Mouse (Mus musculus) layer of hippocampus, adult 6 months (tissue): ENCODE measurements around the gene Casr. TPM values are rescaled to one million over a fixed set of nuclear protein-coding genes. Genes with fewer than 3 reads are reported as not detected.

ENCODE experiments used
- long read RNA-seq, 2 experiments: library from polyadenylated mRNA; unstranded; transcript quantifications; one replicate each; pipeline ENCODE4 v2.0.0; 2019 to 2020
- polyA plus RNA-seq: library from polyadenylated mRNA; unstranded; fragments of <200 nt; fragmentation: Nextera tagmentation; gene quantifications from 2 replicates; pipeline ENCODE4 v1.2.3, GENCODE M21; 2021

The Casr gene
- polyA plus RNA-seq: 0.38 and 0.53 TPM in 2 replicates
- long read RNA-seq, experiment 1: 0 reads
- long read RNA-seq, experiment 2: 0 reads

DNA sequence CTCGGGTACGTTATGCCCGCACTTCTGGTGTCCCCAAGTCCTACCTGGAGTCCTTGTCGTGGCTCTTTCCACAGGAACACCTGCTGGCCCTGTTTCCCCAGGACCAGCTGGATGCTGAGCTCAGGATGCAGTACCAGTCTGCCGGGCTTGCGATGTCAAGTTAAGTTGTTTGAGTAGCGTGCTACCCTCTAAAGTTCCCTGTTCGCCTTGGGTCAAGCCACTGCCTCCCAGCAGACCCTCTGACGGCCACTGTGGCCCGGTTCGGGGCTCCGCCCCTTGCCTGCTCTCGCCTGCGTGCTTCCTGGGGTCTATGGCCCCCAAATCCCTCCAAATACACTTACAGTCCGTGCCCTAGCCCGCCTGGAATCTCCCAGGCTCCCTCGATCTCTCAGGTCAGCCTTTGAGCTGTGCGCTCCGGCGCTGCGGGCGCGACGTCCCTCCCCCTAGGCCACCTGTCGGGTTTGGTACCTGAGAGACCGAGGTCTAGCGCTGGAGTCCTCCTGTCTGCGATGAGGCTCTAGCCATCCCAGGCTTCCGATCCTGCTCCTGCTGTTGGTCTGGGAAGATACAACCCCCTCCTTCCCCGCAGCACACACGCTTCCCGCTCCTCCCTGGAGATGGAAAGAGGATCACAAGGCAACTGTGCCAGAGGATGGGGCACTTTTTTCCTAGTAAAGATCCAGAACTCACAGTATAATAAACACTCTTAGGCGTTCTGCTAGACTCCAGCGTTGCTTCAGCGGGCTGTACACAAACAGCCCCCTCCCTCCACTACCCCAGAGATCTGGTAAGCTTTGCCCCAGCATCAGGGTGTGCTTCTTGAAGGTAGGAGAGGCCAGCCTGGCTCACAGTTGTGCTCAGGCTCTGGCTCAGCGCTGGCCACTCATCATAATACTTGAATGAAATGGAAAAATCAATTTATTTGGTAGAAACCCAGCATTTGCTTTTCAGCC is at the start of gene Casr:
Gene Casr (minus strand): TSS at position 756 of the 953 bp plus-strand sequence.

GRCm38 (mm10) chr16:36455342-36455802 is 106.6 kb downstream of the Casr start, which contains the start of gene Stfa3:
Gene Stfa3, minus strand, starts transcription at chr16:36455392.

Other genes starting within 250 kb of the Casr start
- gene BC117090, start 227.8 kb downstream of the Casr start, polyA plus RNA-seq: not detected in 2 replicates
- gene BC100530, start 194.4 kb downstream of the Casr start, polyA plus RNA-seq: not detected in 2 replicates
- gene Stfa2, start 153.7 kb downstream of the Casr start, polyA plus RNA-seq: not detected in 2 replicates
- gene Stfa3, start 106.7 kb downstream of the Casr start, polyA plus RNA-seq: not detected in 2 replicates
- gene Cd86, start 103.9 kb upstream of the Casr start, polyA plus RNA-seq: 1.7 and 2.3 TPM in 2 replicates
- gene Ildr1, start 131.8 kb upstream of the Casr start, polyA plus RNA-seq: 0.30 and 0.40 TPM in 2 replicates
- 27.2 and 30.3 TPM in 2 replicates for gene Slc15a2, start 222.8 kb upstream of the Casr start, polyA plus RNA-seq